Mouse (Mus musculus): ENCODE data around the gene F2r. TPM values are rescaled to one million over a fixed set of nuclear protein-coding genes. Genes with fewer than 3 reads are reported as not detected.
A peak's percentile ranks its signal among the peaks of the same experiment; 100 is the strongest.

The F2r gene
- total RNA-seq, 1 experiment = 113 TPM

DNA sequence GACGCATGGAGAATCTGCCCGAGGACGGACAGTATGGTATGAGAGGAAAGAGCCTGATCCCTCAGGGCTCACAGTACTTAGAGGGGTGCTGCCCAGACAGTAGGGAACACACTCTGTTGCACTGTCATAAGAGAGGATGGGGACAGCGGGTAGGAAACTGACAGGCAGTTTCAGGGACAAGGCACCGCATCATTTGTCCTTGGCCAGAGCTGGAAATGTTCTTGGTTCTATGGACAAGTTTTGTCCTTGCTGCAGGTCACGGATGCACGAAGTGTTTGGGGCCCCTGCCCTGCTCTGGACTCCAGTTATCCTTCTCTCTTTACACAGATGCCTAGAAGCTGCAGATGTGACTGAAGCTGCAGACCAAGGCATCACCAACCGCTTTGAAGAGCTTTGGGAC is 11.3 kb downstream of the F2r start:
- peaks cover 18% of the 10 kb centered on the region; the same call in 1 of the 2 replicates for H3K36me3 ChIP-seq (ENCODE audit: control insufficient read depth, insufficient read depth, low read length, poor library complexity, severe bottlenecking)
- H3K9me3 ChIP-seq (ENCODE audit: control insufficient read depth, insufficient read depth, low read depth, low read length) = no peaks in the 10 kb centered on the region
- H3K4me3 ChIP-seq (ENCODE audit: insufficient read depth in 1 of 2, low read depth in 1 of 2, low read length in 2 of 2, poor library complexity in 1 of 2, severe bottlenecking in 1 of 2) = no peak overlapping the region
- H3K27ac ChIP-seq (ENCODE audit: insufficient read depth, low read depth, low read length, poor library complexity, severe bottlenecking) = no peak overlapping the region
- no peak for DNase-seq (ENCODE audit: low read depth, low spot score)
- no peak for TF ChIP-seq ZC3H11A (IDR thresholded peaks at IDR 0.05; ENCODE audit: borderline replicate concordance, low read depth, low read length)
- TF ChIP-seq MAFK (IDR thresholded peaks at IDR 0.05; ENCODE audit: insufficient read depth, low read depth, low read length) = no peak
- no peak for TF ChIP-seq CHD2 (IDR thresholded peaks at IDR 0.05; ENCODE audit: low read depth, low read length)
- no peak for TF ChIP-seq ZNF384 (IDR thresholded peaks at IDR 0.05; ENCODE audit: low read depth, low read length)
- TF ChIP-seq HCFC1 (IDR thresholded peaks at IDR 0.05; ENCODE audit: borderline replicate concordance, insufficient read depth, low read length) = no peak
- H3K9ac ChIP-seq (ENCODE audit: insufficient read depth, low read depth, low read length, poor library complexity, severe bottlenecking) = no peak overlapping the region
- H3K4me1 ChIP-seq (ENCODE audit: control insufficient read depth in 2 of 2, insufficient read depth in 2 of 2, low read length in 2 of 2, poor library complexity in 1 of 2) = peaks cover 2 to 7% of the 10 kb centered on the region in 2 experiments; a peak in 2 of 4 replicates
- in situ Hi-C loops (cut with MboI; ENCODE audit: low sequenced_read_pairs in 2 of 2, unreplicated experiment in 2 of 2) = no loop called here

DNA sequence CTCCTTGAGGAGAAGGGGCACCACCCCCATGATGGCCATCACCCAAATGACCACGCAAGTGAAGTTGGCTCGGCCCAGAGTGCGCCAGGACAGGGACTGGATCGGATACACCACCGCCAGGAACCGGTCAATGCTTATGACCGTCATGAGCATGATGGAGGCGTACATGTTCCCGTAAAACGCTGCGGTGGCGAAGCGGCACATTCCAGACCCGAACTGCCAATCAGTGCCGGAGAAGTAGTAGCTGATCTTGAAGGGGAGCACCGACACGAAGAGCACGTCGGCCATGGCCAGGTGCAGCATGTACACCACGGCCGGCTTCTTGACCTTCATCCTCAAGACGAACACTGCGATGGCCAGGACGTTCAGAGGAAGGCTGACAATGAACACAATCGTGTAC is 14.0 kb downstream of the F2r start:
- peaks cover 2 to 7% of the 10 kb centered on the region in 2 experiments; a peak in 2 of 4 replicates for H3K4me1 ChIP-seq (ENCODE audit: control insufficient read depth in 2 of 2, insufficient read depth in 2 of 2, low read length in 2 of 2, poor library complexity in 1 of 2)
- peak overlapping the region; percentile 28 to 41 for H3K4me3 ChIP-seq (ENCODE audit: insufficient read depth in 1 of 2, low read depth in 1 of 2, low read length in 2 of 2, poor library complexity in 1 of 2, severe bottlenecking in 1 of 2)
- peaks cover 13% of the 10 kb centered on the region; the same call in 1 of the 2 replicates for H3K36me3 ChIP-seq (ENCODE audit: control insufficient read depth, insufficient read depth, low read length, poor library complexity, severe bottlenecking)
- no peak for TF ChIP-seq MAFK (IDR thresholded peaks at IDR 0.05; ENCODE audit: insufficient read depth, low read depth, low read length)
- TF ChIP-seq ZNF384 (IDR thresholded peaks at IDR 0.05; ENCODE audit: low read depth, low read length) = no peak
- no peak for TF ChIP-seq CHD2 (IDR thresholded peaks at IDR 0.05; ENCODE audit: low read depth, low read length)
- TF ChIP-seq ZC3H11A (IDR thresholded peaks at IDR 0.05; ENCODE audit: borderline replicate concordance, low read depth, low read length) = no peak
- TF ChIP-seq HCFC1 (IDR thresholded peaks at IDR 0.05; ENCODE audit: borderline replicate concordance, insufficient read depth, low read length) = no peak
- in situ Hi-C loops (cut with MboI; ENCODE audit: low sequenced_read_pairs in 2 of 2, unreplicated experiment in 2 of 2) = no loop called here
- no peak overlapping the region for H3K27ac ChIP-seq (ENCODE audit: insufficient read depth, low read depth, low read length, poor library complexity, severe bottlenecking)
- DNase-seq (ENCODE audit: low read depth, low spot score) = no peak
- H3K9me3 ChIP-seq (ENCODE audit: control insufficient read depth, insufficient read depth, low read depth, low read length) = no peaks in the 10 kb centered on the region
- peak overlapping the region; percentile 40; the same call in 1 of the 2 replicates for H3K9ac ChIP-seq (ENCODE audit: insufficient read depth, low read depth, low read length, poor library complexity, severe bottlenecking)

DNA sequence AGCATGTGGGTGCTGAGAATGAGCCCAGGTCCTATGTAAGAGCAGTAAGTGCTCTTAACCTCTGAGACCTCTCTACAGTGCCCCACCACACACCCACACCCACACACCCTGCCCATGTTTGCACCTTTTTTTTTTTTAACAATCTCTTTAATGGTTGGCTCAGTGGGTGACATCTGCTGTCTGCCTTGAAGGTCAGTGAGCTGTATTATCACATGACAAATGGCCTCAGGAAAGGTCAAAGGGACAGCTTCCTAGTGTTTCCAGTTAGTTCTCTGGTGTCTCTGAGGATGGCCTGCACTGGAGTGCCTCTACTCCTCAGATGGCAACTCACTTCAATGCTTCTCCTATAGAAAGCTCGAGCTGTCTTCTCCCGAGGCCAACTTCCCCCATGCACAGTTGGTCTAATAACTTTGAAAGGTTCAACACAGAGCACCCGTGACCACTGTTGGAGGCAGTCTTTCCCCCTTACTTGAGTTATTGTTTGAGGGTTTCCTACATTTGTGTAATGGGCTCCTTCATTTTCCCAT is 18.4 kb downstream of the F2r start:
- Histone ChIP-seq H3K27ac (ENCODE audit: insufficient read depth, low read depth, low read length, poor library complexity, severe bottlenecking) (no peak overlapping the region), H3K4me1 (ENCODE audit: control insufficient read depth in 2 of 2, insufficient read depth in 2 of 2, low read length in 2 of 2, poor library complexity in 1 of 2) (peaks cover 0 to 9% of the 10 kb centered on the region in 2 experiments; a peak in 2 of 4 replicates), H3K9ac (ENCODE audit: insufficient read depth, low read depth, low read length, poor library complexity, severe bottlenecking) (no peak overlapping the region), H3K4me3 (ENCODE audit: insufficient read depth in 1 of 2, low read depth in 1 of 2, low read length in 2 of 2, poor library complexity in 1 of 2, severe bottlenecking in 1 of 2) (no peak overlapping the region), H3K36me3 (ENCODE audit: control insufficient read depth, insufficient read depth, low read length, poor library complexity, severe bottlenecking) (peaks cover 13% of the 10 kb centered on the region; the same call in 1 of the 2 replicates), H3K9me3 (ENCODE audit: control insufficient read depth, insufficient read depth, low read depth, low read length) (no peaks in the 10 kb centered on the region)
- TF ChIP-seq ZNF384 (IDR thresholded peaks at IDR 0.05; ENCODE audit: low read depth, low read length) (peak; percentile 78; the same call in 1 of the 2 replicates), HCFC1 (IDR thresholded peaks at IDR 0.05; ENCODE audit: borderline replicate concordance, insufficient read depth, low read length) (no peak)
- no peak for DNase-seq (ENCODE audit: low read depth, low spot score)
- in situ Hi-C loops (cut with MboI; ENCODE audit: low sequenced_read_pairs in 2 of 2, unreplicated experiment in 2 of 2) = no loop called here

DNA sequence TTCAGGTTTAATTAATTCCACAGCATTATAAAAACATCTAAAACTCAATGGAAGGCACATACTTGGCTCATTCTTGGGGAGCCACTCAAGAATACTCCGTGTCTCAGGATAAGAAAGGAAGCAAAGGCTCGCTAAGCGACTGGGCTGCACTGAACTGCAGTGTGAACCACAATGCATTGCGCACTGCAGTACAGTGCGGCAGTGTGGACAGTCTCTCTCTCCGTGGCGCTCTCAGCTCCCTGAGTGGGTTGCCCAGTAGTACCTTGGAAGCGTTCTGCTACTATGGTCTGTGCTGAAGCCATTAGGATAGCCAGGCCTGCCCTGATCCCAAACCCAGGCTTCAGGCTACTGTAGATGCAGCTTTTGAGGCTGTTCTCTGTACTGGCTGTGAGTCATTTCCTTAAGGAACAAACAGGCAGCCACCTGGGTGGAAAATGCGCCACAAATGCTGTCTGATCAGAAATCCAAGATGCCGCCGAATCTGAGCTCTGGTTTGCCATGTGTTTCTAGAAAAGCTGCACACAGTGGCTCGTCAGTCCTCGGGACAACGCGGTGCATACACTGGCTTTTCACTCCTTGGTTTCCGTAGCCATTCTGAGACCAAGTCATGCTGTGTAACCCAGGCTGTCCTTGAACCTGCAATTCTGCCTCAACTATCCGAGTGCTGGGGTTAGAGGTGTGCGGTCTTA is 19.9 kb downstream of the F2r start:
- no peak for DNase-seq (ENCODE audit: low read depth, low spot score)
- in situ Hi-C loops (cut with MboI; ENCODE audit: low sequenced_read_pairs in 2 of 2, unreplicated experiment in 2 of 2) = no loop called here
- TF ChIP-seq HCFC1 (IDR thresholded peaks at IDR 0.05; ENCODE audit: borderline replicate concordance, insufficient read depth, low read length) (no peak), MAFK (IDR thresholded peaks at IDR 0.05; ENCODE audit: insufficient read depth, low read depth, low read length) (no peak), ZNF384 (IDR thresholded peaks at IDR 0.05; ENCODE audit: low read depth, low read length) (no peak), ZC3H11A (IDR thresholded peaks at IDR 0.05; ENCODE audit: borderline replicate concordance, low read depth, low read length) (no peak)

More for the DNA sequence above, 19.9 kb downstream of the F2r start:
- Histone ChIP-seq H3K4me1 (ENCODE audit: control insufficient read depth in 2 of 2, insufficient read depth in 2 of 2, low read length in 2 of 2, poor library complexity in 1 of 2) (peaks cover 0 to 2% of the 10 kb centered on the region in 2 experiments; a peak in 1 of 4 replicates), H3K27ac (ENCODE audit: insufficient read depth, low read depth, low read length, poor library complexity, severe bottlenecking) (no peak overlapping the region), H3K36me3 (ENCODE audit: control insufficient read depth, insufficient read depth, low read length, poor library complexity, severe bottlenecking) (peaks cover 7% of the 10 kb centered on the region; the same call in 1 of the 2 replicates), H3K4me3 (ENCODE audit: insufficient read depth in 1 of 2, low read depth in 1 of 2, low read length in 2 of 2, poor library complexity in 1 of 2, severe bottlenecking in 1 of 2) (0 out of 4 replicates have a peak overlapping the region, but pooled peaks of 1 of the 2 experiments have one; percentile 28), H3K9ac (ENCODE audit: insufficient read depth, low read depth, low read length, poor library complexity, severe bottlenecking) (no peak overlapping the region), H3K9me3 (ENCODE audit: control insufficient read depth, insufficient read depth, low read depth, low read length) (no peaks in the 10 kb centered on the region)
